Mouse (Mus musculus) stomach, postnatal 0 days (tissue): ENCODE measurements at regions not wholly inside any gene's neighbourhood (a gene's known extent, or its start where the extent isn't known, plus 50 kb on each side); places are given as distances from the start of the nearest gene placed in this dataset.

Source experiments
- ATAC-seq: fragments of 200-750 bp; cut with Nextera tagmentation; 2 replicates; pipeline ENCODE4 v1.8.0; 2017; ENCODE audit not compliant: low FRiP score, low TSS enrichment
- DNase-seq: peaks from one replicate; pipeline ENCODE4 v3.0.0-alpha.2; 2016; ENCODE audit warnings: low spot score
- H3K27ac ChIP-seq: fragments of 300-500 bp; sonication (generic); replicated peaks from 2 replicates; pipeline ENCODE4 v1.5.1; 2014; ENCODE audit warnings: mild to moderate bottlenecking, control low read depth
- H3K27me3 ChIP-seq: fragments of 300-500 bp; sonication (generic); 2 replicates; pipeline ENCODE4 v1.6.1; 2014; ENCODE audit warnings: low read length; ENCODE audit not compliant: control insufficient read depth, insufficient read depth
- H3K36me3 ChIP-seq: fragments of 300-500 bp; sonication (generic); 2 replicates; pipeline ENCODE4 v1.6.1; 2014; ENCODE audit warnings: low read length, mixed read lengths; ENCODE audit not compliant: control insufficient read depth, insufficient read depth
- H3K4me1 ChIP-seq: fragments of 300-500 bp; sonication (generic); replicated peaks from 2 replicates; pipeline ENCODE4 v1.6.1; 2014; ENCODE audit warnings: antibody characterized with exemption; ENCODE audit not compliant: control insufficient read depth, insufficient read depth
- H3K4me2 ChIP-seq: fragments of 300-500 bp; sonication (generic); replicated peaks from 2 replicates; pipeline ENCODE4 v1.6.1; 2014; ENCODE audit warnings: low read depth, mild to moderate bottlenecking, control low read depth, moderate library complexity
- H3K4me3 ChIP-seq: fragments of 300-500 bp; sonication (generic); 2 replicates; pipeline ENCODE4 v1.5.1; 2014; ENCODE audit warnings: low read depth, low read length, control low read depth
- H3K9ac ChIP-seq: fragments of 300-500 bp; sonication (generic); 2 replicates; pipeline ENCODE4 v1.6.1; 2014; ENCODE audit warnings: mild to moderate bottlenecking, low read length, control low read depth, mixed read lengths
- H3K9me3 ChIP-seq: fragments of 300-500 bp; sonication (generic); 2 replicates; pipeline ENCODE4 v1.6.1; 2016; ENCODE audit warnings: low read length; ENCODE audit not compliant: control insufficient read depth
- CTCF ChIP-seq: IDR thresholded peaks from 2 replicates; pipeline ENCODE4 v1.5.1; 2016; ENCODE audit warnings: antibody characterized with exemption, low read depth, mild to moderate bottlenecking, moderate library complexity
- EP300 ChIP-seq: optimal IDR thresholded peaks from 2 replicates; pipeline ENCODE3; 2016; ENCODE audit warnings: antibody characterized with exemption
- WGBS: fragments of 180-500 bp; shearing (Covaris S2); extraction: QIAGEN DNeasy Blood & Tissue Kit; methylation state at CpG from one replicate; pipeline ENCODE4 v1.1.7; 2014; 5-methylcytosine and 5-hydroxymethylcytosine counted together

- ATAC-seq: no peak
- H3K27ac ChIP-seq: no peak overlapping the region
- WGBS: 82% methylated on average over 7 of the region's 7 CpGs
- no peak overlapping the region for H3K9ac ChIP-seq
- H3K36me3 ChIP-seq: no peaks in the 10 kb centered on the region
- no peak overlapping the region for H3K4me3 ChIP-seq
- no peaks in the 10 kb centered on the region for H3K4me1 ChIP-seq
- no peak for TF ChIP-seq EP300
- TF ChIP-seq CTCF: no peak
- no peaks in the 10 kb centered on the region for H3K27me3 ChIP-seq
- DNase-seq: no peak
- no peaks in the 10 kb centered on the region for H3K9me3 ChIP-seq
- no peak overlapping the region for H3K4me2 ChIP-seq
These were observed 85.0 kb upstream of the Slc38a2 start for GRCm38 (mm10) chr15:96784578-96784977.

GRCm38 (mm10) chr15:96781560-96781959 is 82.0 kb upstream of the Slc38a2 start:
- Histone ChIP-seq H3K36me3 (no peaks in the 10 kb centered on the region), H3K4me2 (no peak overlapping the region), H3K4me3 (no peak overlapping the region), H3K27ac (no peak overlapping the region), H3K9me3 (no peaks in the 10 kb centered on the region), H3K27me3 (no peaks in the 10 kb centered on the region), H3K4me1 (no peaks in the 10 kb centered on the region), H3K9ac (no peak overlapping the region)
- DNase-seq (no peak), ATAC-seq (no peak)
- TF ChIP-seq EP300: no peak
- TF ChIP-seq CTCF: peak; percentile 35; the same call in 1 of the 2 replicates
- WGBS: 73% methylated on average over 5 of the region's 5 CpGs

- no peaks in the 10 kb centered on the region for H3K4me1 ChIP-seq
These were observed 81.1 kb upstream of the Slc38a2 start for GRCm38 (mm10) chr15:96780606-96781005.

GRCm38 (mm10) chr15:96779358-96779757 is 79.8 kb upstream of the Slc38a2 start:
- no peak overlapping the region for H3K4me2 ChIP-seq
- no peaks in the 10 kb centered on the region for H3K9me3 ChIP-seq
- H3K9ac ChIP-seq: no peak overlapping the region
- WGBS: 75% methylated on average over 7 of the region's 7 CpGs
- H3K4me3 ChIP-seq: no peak overlapping the region
- H3K27ac ChIP-seq: no peak overlapping the region
- ATAC-seq (no peak), DNase-seq (no peak)
- TF ChIP-seq EP300 (no peak), CTCF (no peak)
- no peaks in the 10 kb centered on the region for H3K36me3 ChIP-seq
- H3K27me3 ChIP-seq: no peaks in the 10 kb centered on the region
- 0 out of 2 replicates have a peak, but pooled peaks cover 3% of the 10 kb centered on the region for H3K4me1 ChIP-seq

More at GRCm38 (mm10) chr15:96780606-96781005, 81.1 kb upstream of the Slc38a2 start:
- no peaks in the 10 kb centered on the region for H3K27me3 ChIP-seq
- no peaks in the 10 kb centered on the region for H3K9me3 ChIP-seq
- no peak overlapping the region for H3K27ac ChIP-seq
- H3K9ac ChIP-seq: no peak overlapping the region
- DNase-seq (no peak), ATAC-seq (no peak)
- no peak overlapping the region for H3K4me3 ChIP-seq
- no peak overlapping the region for H3K4me2 ChIP-seq
- no peaks in the 10 kb centered on the region for H3K36me3 ChIP-seq
- no peak for TF ChIP-seq EP300
- 86% methylated on average over 5 of the region's 5 CpGs for WGBS

- ATAC-seq (no peak), DNase-seq (no peak)
- H3K4me3 ChIP-seq: no peak overlapping the region
- no peaks in the 10 kb centered on the region for H3K27me3 ChIP-seq
- TF ChIP-seq CTCF (no peak), EP300 (no peak)
- no peaks in the 10 kb centered on the region for H3K9me3 ChIP-seq
- 0 out of 2 replicates have a peak, but pooled peaks cover 3% of the 10 kb centered on the region for H3K4me1 ChIP-seq
- H3K36me3 ChIP-seq: no peaks in the 10 kb centered on the region
- WGBS: 78% methylated on average over 15 of the region's 15 CpGs
- H3K4me2 ChIP-seq: no peak overlapping the region
- H3K27ac ChIP-seq: peak overlapping the region; percentile 1; the same call in 1 of the 2 replicates
- no peak overlapping the region for H3K9ac ChIP-seq
These were observed 78.9 kb upstream of the Slc38a2 start for GRCm38 (mm10) chr15:96778321-96778926.

- 0 out of 2 replicates have a peak, but pooled peaks cover 3% of the 10 kb centered on the region for H3K4me1 ChIP-seq
- no peaks in the 10 kb centered on the region for H3K36me3 ChIP-seq
- no peak overlapping the region for H3K4me3 ChIP-seq
- no peak overlapping the region for H3K4me2 ChIP-seq
- TF ChIP-seq EP300 (no peak), CTCF (no peak)
- WGBS: 56% methylated on average over 9 of the region's 9 CpGs
- H3K9ac ChIP-seq: no peak overlapping the region
- no peak overlapping the region for H3K27ac ChIP-seq
- no peaks in the 10 kb centered on the region for H3K27me3 ChIP-seq
- ATAC-seq: no peak
- no peaks in the 10 kb centered on the region for H3K9me3 ChIP-seq
- DNase-seq: no peak
These were observed 77.0 kb upstream of the Slc38a2 start for GRCm38 (mm10) chr15:96776476-96777075.
